Mouse (Mus musculus) spleen, postnatal 10 days (tissue): ENCODE data around the gene Vmn2r39.
"Not testable (repeated sequence)": the region's sequence is repeated elsewhere in the genome, so short reads cannot be mapped to it uniquely, and the experiment has no call there.

Source experiments
- DNase-seq, 2 experiments: peaks; one replicate each; pipeline ENCODE4 v3.0.0; 2021 to 2022; ENCODE audit warnings: low spot score in 2 of 2

The Vmn2r39 gene

DNA sequence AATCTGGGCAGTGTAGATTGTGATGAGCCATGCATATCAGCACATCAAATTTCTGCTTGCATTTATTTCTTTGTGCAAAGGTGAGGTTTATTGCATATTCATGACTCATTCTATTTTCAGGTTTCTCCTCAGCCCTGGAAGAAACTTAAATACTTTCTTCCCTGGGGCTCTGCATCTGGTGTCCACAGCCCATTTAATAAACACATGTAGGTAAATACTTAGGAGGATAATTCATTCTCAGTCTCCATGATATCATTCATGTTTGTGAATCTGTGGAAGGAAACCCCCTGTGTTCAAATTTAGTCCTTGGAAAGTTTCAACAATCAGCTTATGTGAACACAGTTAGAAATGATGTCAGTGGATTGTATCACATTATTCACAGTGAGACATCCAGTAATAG, at the start of gene Vmn2r39:
Vmn2r39 (minus strand) TSS at position 101 of the 400 bp plus-strand sequence.
- DNase-seq: not testable (repeated sequence)

DNA sequence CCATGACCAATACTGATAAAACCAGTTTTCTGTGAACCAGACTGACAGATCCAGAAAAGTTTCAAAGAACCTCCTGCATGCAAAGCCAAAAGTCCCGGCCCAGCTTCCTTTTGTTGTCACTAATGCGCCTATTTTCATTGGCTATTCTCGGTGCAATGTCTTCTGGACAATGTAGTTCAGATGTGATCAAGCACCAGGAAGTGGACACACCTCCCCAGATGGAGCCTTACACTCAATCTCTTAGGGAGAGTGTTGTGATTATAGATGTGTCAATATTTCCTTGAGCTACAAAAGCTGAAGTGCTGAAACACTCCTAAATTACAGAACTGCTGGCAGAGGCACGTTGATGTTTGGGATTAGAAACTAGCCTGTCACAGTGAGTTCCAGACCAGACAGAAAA, 34.8 kb upstream of the Vmn2r39 start:
- not testable (repeated sequence) for DNase-seq
